Mouse (Mus musculus): ENCODE measurements around the gene Ampd3.
A peak's percentile ranks its signal among the peaks of the same experiment; 100 is the strongest.

The Ampd3 gene

DNA sequence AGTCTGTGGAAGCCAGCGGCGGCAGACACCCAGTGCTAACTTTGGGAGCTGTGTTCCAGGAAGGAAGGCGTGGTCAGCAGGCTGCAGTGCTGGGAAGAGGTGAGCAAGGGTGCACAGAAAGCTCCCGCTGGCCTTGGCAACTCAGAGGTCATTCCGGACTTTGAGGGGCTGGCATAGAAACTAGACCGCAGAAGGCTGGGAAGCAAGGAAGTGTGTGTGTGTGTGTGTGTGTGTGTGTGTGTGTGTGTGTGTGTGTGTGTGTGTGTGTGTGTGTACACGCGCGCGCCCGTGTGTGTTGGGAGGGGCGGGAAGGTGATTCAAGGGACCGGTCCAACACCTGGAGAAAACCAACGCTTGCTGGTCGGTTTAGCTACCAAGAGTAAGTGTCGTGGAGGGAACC, at the start of gene Ampd3:
Ampd3 (plus strand) TSS at position 206 of the 400 bp plus-strand sequence.
- DNase-seq (ENCODE audit: low spot score), result no peak

GRCm38 (mm10) chr7:110718505-110718904, 49.5 kb upstream of the Ampd3 start:
- no peak for DNase-seq (ENCODE audit: low spot score)

DNA sequence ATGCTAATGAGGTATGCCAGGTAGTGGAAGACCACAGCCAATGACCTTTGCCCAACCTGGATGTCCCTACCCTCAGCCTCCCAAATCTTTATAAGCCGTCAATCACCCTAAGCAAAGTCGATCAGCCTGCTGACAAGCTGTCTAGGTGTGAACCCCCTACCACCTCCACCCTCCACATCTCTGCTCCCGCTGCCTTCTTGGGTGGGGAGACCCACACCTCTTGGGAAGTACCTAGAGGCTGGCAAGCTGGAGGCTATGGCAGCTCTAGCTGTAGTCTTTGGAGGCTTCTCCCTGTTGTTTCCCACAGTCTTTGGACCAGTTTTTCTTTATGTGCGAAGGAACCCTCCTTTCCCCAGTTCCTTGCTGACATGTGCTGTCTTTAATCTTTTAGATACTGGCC, 48.1 kb upstream of the Ampd3 start:
- no peak for DNase-seq (ENCODE audit: low spot score)

DNA sequence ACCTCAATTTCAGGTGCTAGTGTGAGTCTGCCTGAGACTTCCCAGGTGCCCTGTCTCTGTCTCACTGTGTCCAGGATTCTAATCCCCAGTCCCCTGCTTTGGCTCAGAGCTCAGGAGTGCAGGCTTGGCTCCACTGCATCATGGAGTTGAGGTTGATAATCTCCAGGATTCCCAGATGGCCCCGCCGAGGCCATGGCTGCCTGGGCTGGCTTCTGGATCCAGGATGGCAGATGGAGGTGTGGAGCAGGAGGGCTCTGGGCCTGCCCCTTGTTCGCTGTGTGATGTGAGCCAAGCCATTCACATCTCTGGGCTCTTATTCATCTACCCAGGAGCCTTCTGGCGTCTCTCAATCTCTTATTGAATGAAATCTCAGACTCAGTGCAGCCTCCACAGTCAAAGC, 45.8 kb upstream of the Ampd3 start:
- DNase-seq (ENCODE audit: low spot score), result no peak

DNA sequence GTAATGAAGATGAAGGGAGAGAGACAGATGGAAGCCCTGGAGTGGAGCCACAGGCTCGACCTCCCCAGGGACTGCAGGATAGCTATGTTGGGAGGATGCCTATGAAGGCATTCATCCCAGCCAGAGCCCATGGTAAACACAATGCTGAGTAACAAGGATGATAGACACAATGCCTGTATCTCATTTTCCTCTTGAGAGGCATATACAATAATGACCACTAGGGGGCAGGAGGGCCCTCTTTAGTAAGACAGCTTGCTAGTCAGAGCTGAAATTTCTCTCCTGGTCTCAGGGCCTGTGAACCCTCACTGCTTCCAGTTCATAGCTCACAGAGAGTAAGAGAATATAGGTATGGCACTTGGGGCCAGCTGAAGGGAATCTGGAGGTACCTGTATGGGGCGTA, 41.0 kb upstream of the Ampd3 start:
- DNase-seq (ENCODE audit: low spot score), result peak; percentile 65

DNA sequence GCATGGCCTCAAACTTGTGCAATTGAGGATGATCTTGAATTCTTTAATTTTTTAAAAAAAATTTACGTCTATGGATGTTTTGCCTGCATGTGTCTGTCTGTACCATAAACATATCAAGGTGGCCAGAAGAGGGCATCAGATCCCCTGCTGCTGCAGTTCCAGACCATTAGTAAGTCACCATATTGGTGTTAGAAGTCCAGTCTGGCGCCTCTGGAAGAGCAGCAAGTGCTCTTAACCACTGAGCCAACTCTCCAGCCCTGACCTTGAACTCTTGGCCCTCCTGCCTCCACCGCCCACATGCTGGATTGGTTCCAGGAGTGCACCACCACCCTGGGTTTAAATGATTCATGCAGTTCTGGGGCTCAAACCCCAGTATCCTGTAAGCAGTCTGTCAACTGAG, 39.1 kb upstream of the Ampd3 start:
- DNase-seq (ENCODE audit: low spot score), result no peak

DNA sequence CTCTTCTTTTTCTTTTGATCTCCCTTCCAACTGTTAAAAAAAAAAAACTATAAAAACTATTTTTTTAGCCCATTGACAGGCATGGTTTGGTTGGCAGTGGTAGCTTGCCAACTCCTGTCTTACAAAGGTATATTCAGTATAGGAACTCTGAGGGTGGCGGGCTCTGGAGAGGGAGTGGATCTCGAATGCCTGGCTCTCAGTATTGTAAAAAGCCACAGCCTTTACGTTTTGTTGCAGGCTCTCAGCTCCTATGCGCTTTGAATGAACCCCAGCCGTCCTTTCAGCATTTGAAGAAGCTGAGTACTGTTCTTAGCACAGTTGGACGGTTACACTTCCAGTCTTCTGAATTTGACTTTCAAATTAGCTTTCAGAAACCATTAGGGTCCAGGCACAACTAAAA, 38.7 kb upstream of the Ampd3 start:
- no peak for DNase-seq (ENCODE audit: low spot score)

- DNase-seq (ENCODE audit: low spot score), result no peak
Measured at GRCm38 (mm10) chr7:110731091-110731967, 36.7 kb upstream of the Ampd3 start.

DNA sequence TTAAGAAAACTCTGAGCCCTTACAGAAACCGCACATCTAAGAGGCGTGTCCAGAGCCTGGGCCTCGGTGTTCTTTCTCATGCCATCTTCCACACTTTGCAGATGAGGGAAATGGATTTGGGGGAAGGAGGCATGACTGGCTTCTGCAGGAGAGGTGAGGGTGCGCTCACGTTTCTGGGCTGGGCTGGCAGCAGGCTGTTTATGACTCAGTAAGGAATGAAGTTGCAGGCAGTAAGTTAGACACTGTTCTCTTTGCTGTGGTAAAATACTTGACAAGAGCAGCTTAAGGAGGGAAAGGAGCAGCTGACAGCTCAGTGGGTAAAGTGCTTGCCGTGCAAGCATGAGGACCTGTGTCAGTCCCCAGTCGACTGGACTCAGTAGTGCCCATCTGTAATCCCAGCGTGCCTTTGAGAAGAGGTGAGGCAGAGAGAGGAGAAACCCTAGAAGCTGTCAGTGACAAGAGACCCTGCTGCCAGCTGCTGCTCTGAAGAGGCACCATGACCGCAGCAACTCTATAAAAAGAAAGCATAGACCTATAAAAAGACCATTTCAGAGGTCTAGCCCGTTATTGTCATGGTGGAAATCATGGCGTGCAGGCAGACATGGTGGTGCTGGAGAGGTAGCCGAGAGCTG, 35.9 kb upstream of the Ampd3 start:
- DNase-seq (ENCODE audit: low spot score), result no peak

DNA sequence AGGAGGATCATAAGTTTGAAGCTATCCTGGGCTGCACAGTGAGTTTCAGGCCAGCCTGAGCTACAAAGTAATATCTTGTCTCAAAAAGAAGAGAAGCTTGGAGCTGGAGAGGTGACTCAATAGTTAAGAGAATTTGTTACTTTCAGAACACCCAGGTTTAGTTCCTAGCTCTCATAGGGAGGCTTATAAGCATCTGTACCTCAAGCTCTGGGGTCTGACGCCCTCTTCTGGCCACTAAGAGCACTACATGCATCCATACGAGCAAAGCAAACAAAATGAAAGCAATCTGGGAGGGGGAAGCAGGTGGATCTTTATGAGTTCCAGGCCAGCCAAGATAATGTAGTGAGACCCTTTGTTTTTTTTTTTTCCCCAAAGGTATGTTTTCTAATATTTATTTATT, 31.1 kb upstream of the Ampd3 start:
- no peak for DNase-seq (ENCODE audit: low spot score)

DNA sequence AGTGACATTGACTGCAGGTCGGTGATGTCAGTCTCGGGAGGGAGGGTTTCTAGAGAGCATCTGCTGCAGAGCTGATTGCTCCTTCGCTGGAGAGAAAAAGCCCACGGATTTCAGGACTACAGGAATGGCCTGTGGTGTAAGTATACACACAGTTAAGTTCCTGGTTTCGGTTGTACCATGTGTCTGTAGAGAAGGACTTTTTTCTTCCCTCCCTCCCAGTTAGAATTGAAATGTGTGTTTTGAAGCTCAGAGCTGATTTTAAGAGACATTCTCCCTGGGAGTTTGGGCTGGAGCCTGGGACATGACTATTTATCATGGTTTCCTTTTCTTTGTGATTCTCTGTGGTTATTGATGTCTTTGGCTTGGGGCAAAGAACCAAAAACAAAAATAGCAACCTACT, 28.2 kb upstream of the Ampd3 start:
- no peak for DNase-seq (ENCODE audit: low spot score)

GRCm38 (mm10) chr7:110740188-110740587, 27.8 kb upstream of the Ampd3 start:
- no peak for DNase-seq (ENCODE audit: low spot score)

GRCm38 (mm10) chr7:110742022-110742421, 26.0 kb upstream of the Ampd3 start:
- DNase-seq (ENCODE audit: low spot score), result no peak

DNA sequence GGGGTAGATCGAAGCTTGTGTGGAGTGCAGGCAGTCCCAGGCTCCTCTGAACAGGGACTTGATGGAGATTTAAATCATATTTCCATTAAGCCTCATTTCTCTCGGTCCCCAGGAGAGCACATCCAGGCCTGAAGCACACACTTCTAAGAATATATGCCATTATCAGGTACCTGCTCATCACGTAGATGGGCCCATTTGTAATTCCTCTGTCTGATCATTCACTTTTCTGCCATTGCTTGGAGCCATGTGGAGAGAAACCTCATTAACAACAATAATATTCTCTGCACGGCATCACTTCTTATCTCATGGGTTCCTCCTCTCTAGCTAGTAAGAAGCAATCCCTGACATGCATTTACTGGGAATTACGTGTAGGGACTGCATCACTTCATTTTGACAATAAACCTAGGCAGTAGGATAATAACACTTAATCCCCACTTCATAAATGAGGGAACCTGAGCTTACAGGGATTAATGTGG, 21.9 kb upstream of the Ampd3 start:
- no peak for DNase-seq (ENCODE audit: low spot score)

GRCm38 (mm10) chr7:110746809-110747208, 21.2 kb upstream of the Ampd3 start:
- no peak for DNase-seq (ENCODE audit: low spot score)

DNA sequence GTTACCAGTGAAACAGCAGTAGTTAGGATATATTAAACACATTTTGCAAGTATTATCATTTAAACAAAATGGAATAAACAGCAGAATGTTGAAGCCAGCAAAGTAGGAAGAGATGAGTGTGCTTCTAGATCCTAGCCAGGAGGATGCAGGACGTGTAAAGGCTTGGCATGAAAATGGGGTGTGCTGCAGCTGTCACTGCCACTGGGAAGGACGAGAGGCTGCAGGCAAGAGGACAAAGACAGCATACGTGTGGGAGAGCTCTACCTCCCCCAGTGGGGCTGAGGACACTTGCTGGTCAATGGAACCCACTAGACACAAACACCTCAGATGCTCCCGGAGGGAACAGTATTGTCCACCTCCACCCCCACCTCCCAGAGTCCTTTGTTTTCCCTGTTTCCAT, 17.2 kb upstream of the Ampd3 start:
- no peak for DNase-seq (ENCODE audit: low spot score)

DNA sequence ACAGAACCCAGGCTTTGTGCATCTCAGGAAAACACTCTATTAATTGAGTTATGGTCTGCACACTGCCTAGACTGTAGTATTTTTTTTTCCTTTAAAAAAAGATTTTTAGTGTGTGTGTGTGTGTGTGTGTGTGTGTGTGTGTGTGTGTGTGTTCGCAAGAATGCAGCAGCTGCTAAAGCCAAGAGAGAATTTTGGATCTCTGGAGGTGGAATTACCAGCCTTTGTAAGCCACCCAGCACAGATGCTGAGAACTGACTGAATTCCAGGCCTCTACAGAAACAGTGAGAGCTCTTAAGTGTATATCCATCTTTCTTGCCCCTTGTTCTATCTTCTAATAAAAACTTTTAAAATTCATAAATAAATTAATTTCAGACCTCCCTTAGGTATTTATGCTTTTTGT, 16.4 kb upstream of the Ampd3 start:
- no peak for DNase-seq (ENCODE audit: low spot score)

GRCm38 (mm10) chr7:110753310-110753709, 14.7 kb upstream of the Ampd3 start:
- DNase-seq (ENCODE audit: low spot score), result no peak

GRCm38 (mm10) chr7:110753926-110754330, 14.1 kb upstream of the Ampd3 start:
- no peak for DNase-seq (ENCODE audit: low spot score)

DNA sequence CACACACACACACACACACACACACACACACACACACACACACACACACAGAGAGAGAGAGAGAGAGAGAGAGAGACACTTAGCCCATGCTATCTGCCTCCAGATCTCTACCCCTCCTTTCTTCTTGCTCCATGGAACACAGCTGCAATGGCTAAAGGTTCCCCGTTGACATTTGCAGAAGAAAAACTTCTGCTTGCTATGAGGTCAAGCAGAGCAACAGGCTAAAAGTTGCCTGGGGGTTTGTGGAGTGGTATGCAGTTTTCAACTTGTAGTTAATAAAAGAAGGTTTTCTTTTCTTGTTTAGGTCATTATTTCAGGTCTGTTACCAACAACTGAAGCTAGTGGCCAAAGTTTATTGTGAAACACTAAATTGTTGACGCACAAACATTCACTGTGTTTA, 11.6 kb upstream of the Ampd3 start:
- no peak for DNase-seq (ENCODE audit: low spot score)

DNA sequence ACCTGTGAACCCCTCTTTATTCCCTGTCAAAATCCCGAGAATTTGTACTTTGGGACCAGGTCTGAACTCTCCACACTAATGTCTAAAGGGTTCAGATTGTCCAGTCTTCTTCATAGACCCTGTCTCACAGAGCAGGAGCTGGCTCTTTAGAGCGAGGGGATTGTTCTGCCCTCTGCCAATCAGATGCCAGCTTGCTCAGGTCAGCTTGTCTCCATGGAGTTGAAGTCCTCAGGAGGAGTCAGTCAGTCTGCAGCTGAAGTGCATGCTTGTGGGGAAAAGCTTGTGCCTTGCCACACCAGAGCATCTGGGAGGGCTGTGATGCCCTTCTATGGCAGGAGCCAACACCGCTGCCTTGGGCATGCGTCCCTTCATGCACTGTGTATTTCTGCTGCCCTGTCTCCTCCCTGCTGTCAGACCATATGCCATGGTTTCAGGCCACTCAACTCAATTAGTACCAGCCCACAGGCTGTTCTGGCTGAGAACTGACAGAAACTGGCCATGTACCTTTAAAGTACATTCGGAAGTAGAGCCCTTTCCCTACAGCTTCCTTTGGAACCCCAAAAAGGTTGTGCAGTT, 5.3 kb upstream of the Ampd3 start:
- DNase-seq (ENCODE audit: low spot score), result no peak

DNA sequence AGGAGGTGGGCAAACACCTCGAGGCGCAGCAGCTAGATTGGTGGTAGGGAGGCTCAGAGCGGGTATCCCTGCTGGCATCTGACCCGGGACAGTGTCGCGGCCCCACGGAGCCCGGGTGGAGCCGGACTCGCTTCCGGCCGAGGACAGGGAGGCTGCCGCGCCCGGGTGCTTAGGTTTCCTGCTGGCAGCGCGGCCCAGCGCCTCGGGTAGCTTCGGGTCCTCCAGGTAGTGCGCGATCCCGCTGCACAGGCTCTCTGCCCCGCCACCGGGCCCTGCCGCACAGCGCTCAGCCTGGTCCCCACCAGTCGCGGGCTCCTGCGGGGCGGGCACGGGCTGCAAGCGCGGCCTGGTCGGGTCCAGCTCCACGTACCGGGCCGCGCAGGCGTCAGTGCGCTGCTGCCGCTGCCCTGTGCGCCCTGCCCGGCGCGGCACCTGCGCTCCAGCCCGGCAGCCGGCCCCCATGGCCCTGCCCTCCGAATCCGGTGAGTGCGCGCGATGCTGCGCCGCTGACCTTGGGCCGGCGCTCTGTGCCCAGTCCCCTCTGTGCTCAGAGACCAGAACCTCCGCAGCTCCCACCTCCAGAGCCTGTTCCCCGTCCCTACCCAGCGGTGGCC, 552 bp downstream of the Ampd3 start:
- DNase-seq (ENCODE audit: low spot score), result no peak

DNA sequence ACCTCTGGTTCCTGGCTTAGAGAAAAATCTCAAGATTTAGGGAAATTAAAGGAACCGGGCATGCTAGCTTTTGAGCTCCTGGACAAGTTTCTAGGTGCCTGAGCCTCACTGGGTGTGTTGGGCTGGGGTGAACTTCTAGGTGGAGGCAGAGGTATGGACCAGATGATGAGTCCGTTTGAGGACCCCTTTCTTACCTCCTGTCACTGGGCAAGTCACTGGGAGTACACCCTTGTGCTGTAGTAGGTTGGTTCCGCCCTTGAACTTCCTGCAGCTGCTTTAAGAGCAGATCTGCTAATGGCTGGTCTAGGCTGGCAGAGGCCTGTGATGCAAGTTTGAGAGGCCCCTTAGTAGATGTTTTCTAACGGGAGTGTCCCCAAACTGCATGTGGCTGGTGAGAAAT, 1.1 kb downstream of the Ampd3 start:
- no peak for DNase-seq (ENCODE audit: low spot score)

Data from layer of hippocampus, adult 9-10 months (tissue).